Mouse (Mus musculus) midbrain, embryonic 11.5 days (tissue): ENCODE results near the gene Iqgap3. TPM values are rescaled to one million over a fixed set of nuclear protein-coding genes. Genes with fewer than 3 reads are reported as not detected.

ENCODE experiments used
- ATAC-seq: fragments of 200-750 bp; cut with Nextera tagmentation; 2 replicates; pipeline ENCODE4 v1.8.0; 2017; ENCODE audit warnings: moderate TSS enrichment, moderate library complexity; ENCODE audit not compliant: low FRiP score
- DNase-seq: peaks from one replicate; pipeline ENCODE4 v3.0.0; 2015; ENCODE audit warnings: low spot score; ENCODE audit errors: missing footprints
- H3K27ac ChIP-seq: fragments of 300-500 bp; sonication (generic); 2 replicates; pipeline ENCODE4 v1.5.1; 2014; ENCODE audit warnings: low read depth, low read length
- H3K27me3 ChIP-seq: fragments of 300-500 bp; sonication (generic); 2 replicates; pipeline ENCODE4 v1.6.1; 2014; ENCODE audit warnings: mild to moderate bottlenecking, low read length, moderate library complexity, mixed read lengths; ENCODE audit not compliant: control insufficient read depth, insufficient read depth
- H3K36me3 ChIP-seq: fragments of 300-500 bp; sonication (generic); 2 replicates; pipeline ENCODE4 v1.6.1; 2014; ENCODE audit warnings: mild to moderate bottlenecking, low read length, moderate library complexity, mixed read lengths; ENCODE audit not compliant: control insufficient read depth, insufficient read depth
- H3K4me1 ChIP-seq: fragments of 300-500 bp; sonication (generic); 2 replicates; pipeline ENCODE4 v1.6.1; 2014; ENCODE audit warnings: low read length; ENCODE audit not compliant: control insufficient read depth, insufficient read depth
- H3K4me2 ChIP-seq: fragments of 300-500 bp; sonication (generic); 2 replicates; pipeline ENCODE4 v1.6.1; 2014; ENCODE audit warnings: mild to moderate bottlenecking, moderate library complexity
- H3K4me3 ChIP-seq: fragments of 300-500 bp; sonication (generic); 2 replicates; pipeline ENCODE4 v1.5.1; 2014; ENCODE audit warnings: low read depth, low read length
- H3K9ac ChIP-seq: fragments of 300-500 bp; sonication (generic); 2 replicates; pipeline ENCODE4 v1.6.1; 2014; ENCODE audit warnings: low read length
- H3K9me3 ChIP-seq: fragments of 300-500 bp; sonication (generic); 2 replicates; pipeline ENCODE4 v1.6.1; 2016; ENCODE audit warnings: low read length; ENCODE audit not compliant: control insufficient read depth
- WGBS: fragments of 180-500 bp; shearing (Covaris S2); extraction: QIAGEN DNeasy Blood & Tissue Kit; methylation state at CpG from one replicate; pipeline ENCODE4 v1.1.7; 2014; 5-methylcytosine and 5-hydroxymethylcytosine counted together
- polyA plus RNA-seq: library from polyadenylated mRNA; unstranded; fragments of >200 nt; fragmentation: Nextera tagmentation; extraction: Ambion mirVana; gene quantifications from 2 replicates; pipeline ENCODE4 v1.2.1, GENCODE M21; 2014

Gene Iqgap3
- polyA plus RNA-seq, 1 experiment from 2014 or later = 16.5 TPM

DNA sequence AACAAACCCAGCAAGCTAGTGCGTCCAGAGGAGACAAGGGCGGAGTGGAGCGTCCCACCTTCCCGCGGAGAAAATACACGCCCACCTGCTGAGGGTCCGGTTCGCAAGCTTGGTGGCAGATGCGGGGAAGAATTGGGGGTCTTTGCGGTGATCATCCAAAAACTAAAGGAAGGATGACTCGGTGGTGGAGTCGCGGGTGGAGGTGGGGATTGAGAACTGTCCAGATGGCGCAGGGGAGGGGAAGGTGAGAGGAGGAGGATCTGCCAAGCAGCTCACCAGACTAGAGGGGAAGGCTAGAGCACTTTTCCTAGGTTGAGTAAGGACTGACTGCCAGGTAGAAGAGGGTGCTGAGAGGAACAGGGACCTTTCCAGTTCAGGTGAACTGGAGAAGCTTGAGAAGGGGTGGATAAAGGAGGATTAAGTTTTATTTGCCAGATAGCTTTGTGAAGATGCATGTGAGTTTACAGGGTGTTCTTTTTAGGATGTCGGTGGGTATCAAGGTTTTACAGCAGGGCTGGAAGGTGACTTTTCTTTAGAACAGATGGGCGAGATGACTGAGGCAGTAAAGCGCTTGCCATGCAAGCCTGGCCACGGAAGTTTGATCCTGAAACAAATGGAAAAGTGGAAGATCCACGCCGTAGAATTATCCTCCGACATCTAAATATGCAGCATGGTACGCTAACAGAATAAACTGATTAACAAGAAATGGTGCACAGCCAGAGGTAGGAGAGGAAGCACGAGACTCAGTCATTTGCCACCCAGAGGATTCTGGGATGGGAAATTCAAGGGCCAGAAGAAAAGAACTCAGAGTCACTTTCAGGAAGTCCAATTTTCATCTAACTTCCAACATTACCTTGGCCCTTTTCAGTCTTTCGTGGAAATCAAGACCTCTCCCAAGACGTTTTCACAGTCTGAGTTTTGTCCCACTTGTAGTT, 57.7 kb downstream of the Iqgap3 start:
- H3K4me1 ChIP-seq = peaks cover 29% of the 10 kb centered on the region
- H3K4me2 ChIP-seq = peak overlapping the region; percentile 96
- 18% methylated on average over 25 of the region's 25 CpGs for WGBS
- DNase-seq (peak; percentile 82), ATAC-seq (no peak)
- no peaks in the 10 kb centered on the region for H3K36me3 ChIP-seq
- peak overlapping the region; percentile 63 for H3K9ac ChIP-seq
- peak overlapping the region; percentile 48 for H3K4me3 ChIP-seq
- H3K27ac ChIP-seq = peak overlapping the region; percentile 26; the same call in 1 of the 2 replicates
- no peaks in the 10 kb centered on the region for H3K9me3 ChIP-seq
- peaks cover 24% of the 10 kb centered on the region for H3K27me3 ChIP-seq

GRCm38 (mm10) chr3:88140178-88140902, 58.6 kb downstream of the Iqgap3 start:
- Histone ChIP-seq H3K4me2 (no peak overlapping the region), H3K27ac (no peak overlapping the region), H3K36me3 (no peaks in the 10 kb centered on the region), H3K4me3 (no peak overlapping the region), H3K9me3 (no peaks in the 10 kb centered on the region), H3K9ac (no peak overlapping the region), H3K4me1 (peaks cover 37% of the 10 kb centered on the region), H3K27me3 (peaks cover 24% of the 10 kb centered on the region)
- WGBS = 36% methylated on average over 11 of the region's 11 CpGs
- peak; percentile 82 for DNase-seq
- no peak for ATAC-seq

DNA sequence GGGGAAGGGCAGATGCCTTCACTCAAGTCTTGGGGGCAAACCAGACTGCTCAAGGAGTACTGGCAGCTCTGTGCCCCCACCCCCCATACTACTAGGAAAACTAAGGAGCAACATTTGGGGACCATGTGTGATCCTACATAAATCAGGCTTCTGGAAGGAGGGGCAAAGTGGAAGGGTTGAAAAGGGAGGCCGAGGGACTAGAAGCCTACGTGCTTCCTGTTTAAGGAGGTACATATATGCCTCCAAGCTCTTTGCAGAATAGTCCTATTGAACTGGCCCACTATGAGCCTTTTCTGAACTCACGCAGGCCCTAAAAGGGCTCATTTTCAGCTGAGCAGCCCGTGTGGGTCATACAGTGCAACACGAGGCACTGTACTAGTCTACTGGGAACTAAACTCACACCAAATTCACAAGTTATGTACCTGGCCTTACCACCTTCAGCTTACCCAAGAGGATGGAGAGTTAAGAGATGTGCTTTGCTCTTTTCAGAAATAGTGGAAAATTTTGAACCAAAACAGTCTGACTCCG, 59.2 kb downstream of the Iqgap3 start:
- H3K4me1 ChIP-seq = peaks cover 43% of the 10 kb centered on the region
- no peak for DNase-seq
- no peak overlapping the region for H3K4me3 ChIP-seq

DNA sequence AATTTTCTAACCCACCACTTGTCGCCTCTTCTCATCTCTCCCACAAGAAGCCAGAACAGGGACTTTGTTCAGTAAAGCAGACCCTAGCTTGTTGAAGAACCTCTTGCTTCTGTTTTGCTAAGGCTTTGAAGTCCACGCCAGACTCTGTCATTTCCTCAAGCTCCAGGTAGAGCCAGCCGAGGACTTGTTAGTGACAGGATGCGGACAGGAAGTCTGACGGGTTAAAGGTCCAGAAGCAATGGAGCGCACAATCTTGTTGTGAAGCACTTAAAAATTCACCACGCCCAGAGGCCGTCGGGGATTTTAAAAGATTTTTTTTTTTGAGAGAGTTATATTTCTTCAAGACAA, 59.6 kb downstream of the Iqgap3 start:
- Histone ChIP-seq H3K9ac (peak overlapping the region; percentile 87), H3K27me3 (peaks cover 24% of the 10 kb centered on the region), H3K4me2 (peak overlapping the region; percentile 92), H3K4me1 (peaks cover 47% of the 10 kb centered on the region), H3K27ac (no peak overlapping the region), H3K36me3 (no peaks in the 10 kb centered on the region), H3K4me3 (peak overlapping the region; percentile 77), H3K9me3 (no peaks in the 10 kb centered on the region)
- no peak for ATAC-seq
- peak; percentile 93 for DNase-seq
- 13% methylated on average over 9 of the region's 9 CpGs for WGBS

More for the DNA sequence above, 59.2 kb downstream of the Iqgap3 start:
- ATAC-seq = no peak
- H3K36me3 ChIP-seq = no peaks in the 10 kb centered on the region
- H3K4me2 ChIP-seq = no peak overlapping the region; the same call in 1 of the 2 replicates
- H3K27ac ChIP-seq = no peak overlapping the region
- 57% methylated on average over 6 of the region's 6 CpGs for WGBS
- H3K27me3 ChIP-seq = peaks cover 24% of the 10 kb centered on the region
- no peak overlapping the region for H3K9ac ChIP-seq
- H3K9me3 ChIP-seq = no peaks in the 10 kb centered on the region

GRCm38 (mm10) chr3:88141787-88142523, 60.2 kb downstream of the Iqgap3 start, which contains the start of gene Mef2d:
Gene Mef2d (plus strand): TSS chr3:88142372.
- peak within 1 kb of the TSS; percentile 92 for H3K4me2 ChIP-seq
- no peaks in the 10 kb centered on the region for H3K9me3 ChIP-seq
- ATAC-seq = peak; percentile 89
- H3K27ac ChIP-seq = peak within 1 kb of the TSS; percentile 82
- peaks cover 53% of the 10 kb centered on the region for H3K4me1 ChIP-seq
- H3K4me3 ChIP-seq = peak within 1 kb of the TSS; percentile 77
- WGBS = under 1% methylated on average over 47 of the region's 52 CpGs
- peaks cover 24% of the 10 kb centered on the region for H3K27me3 ChIP-seq
- DNase-seq = peak; percentile 99
- no peaks in the 10 kb centered on the region for H3K36me3 ChIP-seq
- H3K9ac ChIP-seq = peak within 1 kb of the TSS; percentile 87

GRCm38 (mm10) chr3:88142546-88142915, 60.8 kb downstream of the Iqgap3 start:
- no peak for DNase-seq
- under 1% methylated on average over 55 of the region's 57 CpGs for WGBS
- peak; percentile 38 for ATAC-seq
- Histone ChIP-seq H3K4me2 (peak overlapping the region; percentile 92), H3K4me3 (peak overlapping the region; percentile 77), H3K4me1 (peaks cover 53% of the 10 kb centered on the region), H3K9me3 (no peaks in the 10 kb centered on the region), H3K27me3 (peaks cover 24% of the 10 kb centered on the region), H3K9ac (peak overlapping the region; percentile 87), H3K27ac (peak overlapping the region; percentile 82), H3K36me3 (no peaks in the 10 kb centered on the region)

DNA sequence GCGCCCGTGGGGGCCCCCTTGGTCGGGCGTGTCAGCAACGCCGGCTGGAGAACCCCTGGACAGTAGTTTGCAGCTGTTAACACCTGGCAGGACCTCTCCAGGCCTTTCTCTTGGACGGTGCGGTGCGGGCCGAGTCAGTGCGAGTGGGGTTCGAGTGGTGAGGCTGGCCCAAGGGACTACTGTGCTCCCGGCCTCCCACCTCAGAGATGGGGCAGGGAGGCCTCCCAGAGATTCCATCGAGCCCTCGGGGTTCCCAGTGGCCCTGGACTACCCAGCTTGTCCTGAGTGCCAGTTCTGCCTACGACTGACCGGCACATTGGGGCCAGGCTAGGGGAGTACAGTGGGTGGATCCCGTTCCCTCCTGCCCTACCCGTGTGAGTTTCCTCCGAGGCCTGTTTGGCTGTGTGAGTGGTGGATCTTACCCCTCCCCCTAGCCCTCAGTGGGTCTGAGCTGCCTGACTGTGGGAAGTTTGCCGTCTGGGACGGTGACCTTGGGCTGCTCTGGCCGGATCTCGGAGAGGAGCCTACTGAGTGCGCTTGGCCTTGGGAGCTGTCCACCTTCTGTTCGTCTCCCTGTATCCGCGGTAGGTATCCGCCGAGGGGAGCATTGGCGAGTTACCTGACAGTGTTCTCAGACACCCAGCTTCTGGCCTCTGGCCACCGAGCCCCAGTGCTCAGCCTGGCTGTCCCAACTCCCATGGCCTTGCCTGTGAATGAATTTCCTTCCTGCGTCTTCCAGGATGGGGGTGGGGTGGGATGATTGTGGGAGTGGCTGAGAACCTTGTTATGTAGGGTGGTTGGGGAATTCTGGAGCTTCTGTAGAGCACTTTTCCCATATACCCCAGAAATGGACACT, 61.4 kb downstream of the Iqgap3 start:
- peak; percentile 93 for DNase-seq
- Histone ChIP-seq H3K9me3 (no peaks in the 10 kb centered on the region), H3K36me3 (no peaks in the 10 kb centered on the region), H3K27ac (peak overlapping the region; percentile 82), H3K4me3 (peak overlapping the region; percentile 77), H3K4me2 (peak overlapping the region; percentile 92), H3K4me1 (peaks cover 51% of the 10 kb centered on the region), H3K27me3 (peaks cover 24% of the 10 kb centered on the region), H3K9ac (peak overlapping the region; percentile 87)
- ATAC-seq = peak; percentile 10
- 2% methylated on average over 33 of the region's 33 CpGs for WGBS

GRCm38 (mm10) chr3:88143961-88144486, 62.3 kb downstream of the Iqgap3 start:
- Histone ChIP-seq H3K27me3 (peaks cover 23% of the 10 kb centered on the region), H3K4me2 (peak overlapping the region; percentile 92), H3K4me3 (peak overlapping the region; percentile 77), H3K4me1 (peaks cover 48% of the 10 kb centered on the region), H3K27ac (peak overlapping the region; percentile 22), H3K9ac (peak overlapping the region; percentile 87), H3K36me3 (no peaks in the 10 kb centered on the region), H3K9me3 (no peaks in the 10 kb centered on the region)
- 28% methylated on average over 5 of the region's 5 CpGs for WGBS
- ATAC-seq (no peak), DNase-seq (peak; percentile 86)
